Mouse (Mus musculus): ENCODE results near the gene Vill. TPM values are rescaled to one million over a fixed set of nuclear protein-coding genes. Genes with fewer than 3 reads are reported as not detected.

Gene Vill
- total and polyA plus RNA-seq, 2 experiments from 2014 or later: 3.3 to 5.9 TPM

DNA sequence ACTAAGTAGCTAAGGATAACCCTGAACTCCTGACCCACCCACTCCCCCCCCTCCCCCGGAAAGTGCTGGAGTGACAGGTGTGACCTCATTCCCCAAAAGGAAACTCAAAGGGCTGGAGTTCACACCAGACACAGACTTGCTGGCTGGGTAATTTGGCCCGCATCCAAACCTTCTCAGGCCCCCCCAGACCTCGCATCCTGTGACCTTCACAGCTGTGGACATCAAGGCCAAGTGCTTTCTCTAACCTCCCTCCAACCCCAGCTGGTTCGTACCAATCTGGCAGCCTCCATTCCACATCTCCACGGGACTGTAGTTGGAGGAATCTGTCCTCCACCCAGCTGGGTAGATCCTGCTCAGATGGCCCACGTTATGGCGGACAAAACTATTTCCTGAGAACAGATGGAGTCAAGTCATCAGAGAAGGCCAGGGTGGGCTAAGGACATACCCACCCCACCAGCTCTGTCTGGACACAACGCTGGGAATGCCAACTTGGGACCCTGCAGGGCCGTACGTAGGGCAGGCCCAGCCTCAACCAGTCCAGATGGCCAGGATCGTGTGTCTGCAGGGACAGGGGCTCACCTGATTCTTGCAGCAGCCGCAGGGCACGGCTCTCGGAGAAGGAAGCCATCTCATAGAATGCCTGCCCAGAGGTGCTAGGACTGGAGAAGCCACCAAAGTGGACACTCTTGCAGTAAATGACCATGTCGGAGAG, 20.8 kb downstream of the Vill start:
- no peak for TF ChIP-seq CTCF (IDR thresholded peaks at IDR 0.05; ENCODE audit: low read depth)
- DNase-seq (ENCODE audit: low spot score): peak; percentile 34
- peaks cover 27% of the 10 kb centered on the region; the same call in 1 of the 2 replicates for H3K36me3 ChIP-seq (ENCODE audit: insufficient read depth, low read length)
- H3K9ac ChIP-seq (replicated peaks; ENCODE audit: low read length): no peak overlapping the region
- no peaks in the 10 kb centered on the region for H3K4me1 ChIP-seq (ENCODE audit: insufficient read depth, low read length)
- 65% methylated on average over 15 of the region's 15 CpGs for WGBS
- no peak overlapping the region for H3K4me2 ChIP-seq (ENCODE audit: low read depth, low read length)
- H3K27ac ChIP-seq: no peak overlapping the region
- no peak overlapping the region for H3K4me3 ChIP-seq (ENCODE audit: low read length)
- H3K27me3 ChIP-seq (ENCODE audit: insufficient read depth, low read length): no peaks in the 10 kb centered on the region
- peak; percentile 54 for ATAC-seq
- no peaks in the 10 kb centered on the region for H3K9me3 ChIP-seq (ENCODE audit: low read length)

DNA sequence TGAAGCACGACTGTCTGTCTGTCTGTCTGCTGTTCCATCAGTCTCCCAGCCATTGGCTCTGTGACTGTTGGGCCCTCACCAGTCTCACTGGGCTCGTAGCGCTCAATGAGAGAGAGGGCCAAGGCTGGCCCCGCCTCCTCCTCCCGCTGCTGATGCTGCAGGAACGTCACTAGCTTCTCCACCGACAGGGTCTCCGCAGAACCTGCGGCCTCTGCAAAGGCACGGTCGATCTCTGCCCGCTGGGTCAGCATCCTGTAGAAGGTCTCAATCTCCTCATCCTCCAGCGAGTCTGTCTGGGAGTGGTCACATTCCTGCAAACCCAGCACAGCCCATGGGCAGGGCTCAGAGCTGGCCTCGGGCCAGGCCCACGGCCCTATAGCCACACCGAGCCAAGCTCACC, 23.1 kb downstream of the Vill start:
- DNase-seq (ENCODE audit: low spot score): no peak
- no peak for TF ChIP-seq CTCF (IDR thresholded peaks at IDR 0.05; ENCODE audit: low read depth)
- no peak overlapping the region for H3K27ac ChIP-seq
- no peak overlapping the region for H3K9ac ChIP-seq (replicated peaks; ENCODE audit: low read length)
- ATAC-seq: no peak
- no peaks in the 10 kb centered on the region for H3K4me1 ChIP-seq (ENCODE audit: insufficient read depth, low read length)
- no peak overlapping the region for H3K4me2 ChIP-seq (ENCODE audit: low read depth, low read length)
- H3K9me3 ChIP-seq (ENCODE audit: low read length): no peaks in the 10 kb centered on the region
- WGBS: 69% methylated on average over 16 of the region's 16 CpGs
- H3K36me3 ChIP-seq (ENCODE audit: insufficient read depth, low read length): peaks cover 27% of the 10 kb centered on the region; the same call in 1 of the 2 replicates
- no peaks in the 10 kb centered on the region for H3K27me3 ChIP-seq (ENCODE audit: insufficient read depth, low read length)
- H3K4me3 ChIP-seq (ENCODE audit: low read length): no peak overlapping the region

DNA sequence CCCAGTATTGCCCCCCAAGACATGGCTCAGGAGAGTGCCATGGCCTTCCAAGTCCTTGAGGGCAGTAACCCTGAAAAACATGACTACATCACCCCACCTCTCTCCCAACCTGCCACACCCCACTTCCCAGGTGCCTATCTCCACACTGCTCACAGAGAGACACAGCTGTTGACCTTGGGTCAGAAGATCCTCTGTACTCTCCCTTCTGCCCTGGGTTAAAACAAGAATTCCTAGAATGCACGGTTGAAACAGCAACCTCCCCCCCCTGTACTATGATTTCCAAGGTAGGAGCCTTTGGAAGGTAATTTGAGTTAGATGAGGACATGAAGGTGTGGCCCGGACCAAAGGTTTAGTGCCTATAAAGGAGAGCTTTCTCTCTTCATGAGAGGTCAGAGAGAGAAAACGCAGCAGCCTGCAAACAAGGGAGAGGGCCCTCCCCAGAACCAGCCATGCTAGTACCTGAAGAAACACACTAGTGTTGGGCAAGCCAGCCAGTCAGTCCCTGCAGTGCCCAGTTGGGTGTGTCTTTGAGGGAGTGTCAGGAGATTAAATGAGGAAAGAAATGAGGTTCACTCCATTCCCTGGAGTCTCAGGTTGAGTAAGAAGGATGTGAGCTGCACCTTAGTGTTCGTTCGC, 27.6 kb downstream of the Vill start:
- Histone ChIP-seq H3K9ac (replicated peaks; ENCODE audit: low read length) (no peak overlapping the region), H3K4me1 (ENCODE audit: insufficient read depth, low read length) (peaks cover 8% of the 10 kb centered on the region; the same call in 1 of the 2 replicates), H3K4me3 (ENCODE audit: low read length) (no peak overlapping the region), H3K27ac (no peak overlapping the region), H3K9me3 (ENCODE audit: low read length) (no peaks in the 10 kb centered on the region), H3K27me3 (ENCODE audit: insufficient read depth, low read length) (no peaks in the 10 kb centered on the region), H3K36me3 (ENCODE audit: insufficient read depth, low read length) (peaks cover 14% of the 10 kb centered on the region; the same call in 1 of the 2 replicates), H3K4me2 (ENCODE audit: low read depth, low read length) (no peak overlapping the region)
- no peak for TF ChIP-seq CTCF (IDR thresholded peaks at IDR 0.05; ENCODE audit: low read depth)
- ATAC-seq (no peak), DNase-seq (ENCODE audit: low spot score) (no peak)
- 86% methylated on average over 5 of the region's 5 CpGs for WGBS

DNA sequence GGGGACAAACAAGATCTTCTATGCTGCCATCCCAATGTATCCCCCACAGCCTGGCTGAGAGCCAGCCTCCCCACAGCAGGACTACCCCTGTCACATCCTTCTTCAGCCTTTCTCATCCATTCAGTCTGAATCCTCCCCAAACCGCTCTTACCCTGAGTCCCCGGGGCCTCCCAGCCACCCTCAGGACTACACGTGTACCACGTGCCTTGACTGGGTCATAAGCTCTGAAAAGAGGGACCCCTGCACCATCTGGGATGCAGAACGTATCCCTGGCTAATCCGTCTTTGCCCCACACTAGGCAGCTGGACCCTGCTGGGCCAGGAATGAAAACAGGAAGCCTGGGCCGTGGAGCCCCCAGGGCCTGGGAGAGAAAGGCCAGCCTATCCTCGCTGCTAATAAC, 29.5 kb downstream of the Vill start:
- Histone ChIP-seq H3K4me3 (ENCODE audit: low read length) (no peak overlapping the region), H3K27me3 (ENCODE audit: insufficient read depth, low read length) (no peaks in the 10 kb centered on the region), H3K9ac (replicated peaks; ENCODE audit: low read length) (no peak overlapping the region), H3K4me2 (ENCODE audit: low read depth, low read length) (no peak overlapping the region), H3K4me1 (ENCODE audit: insufficient read depth, low read length) (peaks cover 8% of the 10 kb centered on the region; the same call in 1 of the 2 replicates), H3K9me3 (ENCODE audit: low read length) (no peaks in the 10 kb centered on the region), H3K36me3 (ENCODE audit: insufficient read depth, low read length) (peaks cover 8% of the 10 kb centered on the region; the same call in 1 of the 2 replicates), H3K27ac (peak overlapping the region; percentile 37; the same call in 1 of the 2 replicates)
- WGBS: 13% methylated on average over 8 of the region's 8 CpGs
- no peak for TF ChIP-seq CTCF (IDR thresholded peaks at IDR 0.05; ENCODE audit: low read depth)
- ATAC-seq (peak; percentile 78), DNase-seq (ENCODE audit: low spot score) (peak; percentile 65)

DNA sequence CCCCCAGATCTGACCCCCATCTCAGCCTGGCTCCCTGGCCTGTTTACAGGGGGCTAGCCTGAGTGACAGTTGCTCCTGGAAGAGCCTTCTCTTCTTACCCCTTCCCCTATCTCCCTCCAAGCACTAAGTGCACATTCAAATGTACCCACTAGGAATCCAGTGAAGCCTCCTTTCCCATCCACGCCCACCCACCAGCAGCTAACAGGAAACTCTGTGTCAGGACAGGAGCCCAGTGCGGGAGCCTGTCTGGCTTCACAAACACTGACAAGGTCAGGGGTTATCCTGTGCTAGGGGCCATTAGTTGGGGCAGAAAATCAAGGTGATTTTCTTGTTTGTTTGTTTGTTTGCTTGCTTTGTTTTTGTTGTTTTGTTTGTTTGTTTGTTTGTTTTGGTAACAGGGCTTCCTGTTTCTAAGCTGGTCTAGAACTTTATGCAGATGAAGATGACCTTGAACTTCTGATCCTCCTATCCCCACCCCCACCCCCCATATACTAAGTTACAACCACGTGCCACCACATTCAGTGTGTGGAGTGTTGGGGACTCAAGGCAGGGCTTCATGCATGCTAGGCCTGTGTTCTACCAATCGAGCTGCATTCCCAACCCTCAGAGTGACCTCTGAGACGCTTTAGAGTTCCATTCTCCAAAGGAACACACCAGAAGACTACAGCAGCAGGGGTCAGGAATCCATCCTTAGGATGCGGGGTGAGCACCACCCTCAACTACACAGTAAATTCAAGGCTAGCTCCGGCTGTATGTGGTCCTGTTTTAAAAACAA, 30.3 kb downstream of the Vill start:
- H3K27me3 ChIP-seq (ENCODE audit: insufficient read depth, low read length): no peaks in the 10 kb centered on the region
- peaks cover 8% of the 10 kb centered on the region; the same call in 1 of the 2 replicates for H3K4me1 ChIP-seq (ENCODE audit: insufficient read depth, low read length)
- no peaks in the 10 kb centered on the region for H3K9me3 ChIP-seq (ENCODE audit: low read length)
- ATAC-seq (no peak), DNase-seq (ENCODE audit: low spot score) (no peak)
- peaks cover 6% of the 10 kb centered on the region; the same call in 1 of the 2 replicates for H3K36me3 ChIP-seq (ENCODE audit: insufficient read depth, low read length)
- H3K4me3 ChIP-seq (ENCODE audit: low read length): no peak overlapping the region
- H3K4me2 ChIP-seq (ENCODE audit: low read depth, low read length): no peak overlapping the region
- no peak overlapping the region for H3K9ac ChIP-seq (replicated peaks; ENCODE audit: low read length)
- TF ChIP-seq CTCF (IDR thresholded peaks at IDR 0.05; ENCODE audit: low read depth): no peak
- H3K27ac ChIP-seq: no peak overlapping the region; the same call in 1 of the 2 replicates
- WGBS: 76% methylated on average over 7 of the region's 7 CpGs

DNA sequence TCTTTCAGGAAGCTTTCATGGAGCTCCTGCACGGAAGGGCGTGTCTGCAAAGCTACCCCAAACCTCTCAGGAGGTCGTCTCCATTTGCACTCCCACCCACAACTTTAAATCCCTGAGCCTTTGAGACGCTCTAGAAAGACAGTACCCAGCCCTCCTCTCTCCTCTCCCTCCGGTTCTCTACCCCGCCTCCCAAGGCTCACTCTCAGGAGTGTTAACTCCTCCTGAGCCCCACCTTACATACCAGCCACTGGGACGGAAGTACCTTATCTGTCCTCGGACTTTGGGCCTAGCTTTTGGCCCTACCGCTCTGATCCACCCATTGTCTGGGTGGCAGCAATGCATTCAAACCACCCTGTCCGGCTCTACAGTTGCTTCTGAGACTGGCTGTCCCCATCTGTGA, 31.4 kb downstream of the Vill start:
- Histone ChIP-seq H3K4me1 (ENCODE audit: insufficient read depth, low read length) (peaks cover 8% of the 10 kb centered on the region; the same call in 1 of the 2 replicates), H3K27me3 (ENCODE audit: insufficient read depth, low read length) (no peaks in the 10 kb centered on the region), H3K4me2 (ENCODE audit: low read depth, low read length) (no peak overlapping the region), H3K36me3 (ENCODE audit: insufficient read depth, low read length) (peaks cover 4% of the 10 kb centered on the region; the same call in 1 of the 2 replicates), H3K27ac (no peak overlapping the region), H3K4me3 (ENCODE audit: low read length) (no peak overlapping the region), H3K9ac (replicated peaks; ENCODE audit: low read length) (no peak overlapping the region), H3K9me3 (ENCODE audit: low read length) (no peaks in the 10 kb centered on the region)
- ATAC-seq: no peak
- 94% methylated on average over 10 of the region's 10 CpGs for WGBS
- TF ChIP-seq CTCF (IDR thresholded peaks at IDR 0.05; ENCODE audit: low read depth): no peak
- DNase-seq (ENCODE audit: low spot score): no peak
